Mouse (Mus musculus) liver, adult 2 months (tissue): Measurements from ENCODE around the gene Ssu72. TPM values are rescaled to one million over a fixed set of nuclear protein-coding genes. Genes with fewer than 3 reads are reported as not detected.

ENCODE experiments used
- DNase-seq: peaks from one replicate; pipeline ENCODE4 v3.0.0-alpha.2; 2011; ENCODE audit warnings: low read depth, low spot score; ENCODE audit errors: extremely low read depth
- H3K27ac ChIP-seq: fragments of 200-500 bp; replicated peaks from 2 replicates; pipeline ENCODE4 v1.5.1; 2012; ENCODE audit warnings: low read depth, mild to moderate bottlenecking, control low read depth, inconsistent platforms, low read length; ENCODE audit not compliant: insufficient read depth
- H3K27me3 ChIP-seq: fragments of 200-500 bp; 2 replicates; pipeline ENCODE4 v1.6.1; 2012; ENCODE audit warnings: mild to moderate bottlenecking, moderate library complexity, low read length, inconsistent platforms; ENCODE audit not compliant: control insufficient read depth, insufficient read depth
- H3K36me3 ChIP-seq: fragments of 200-500 bp; 2 replicates; pipeline ENCODE4 v1.6.1; 2012; ENCODE audit warnings: low read length, inconsistent platforms; ENCODE audit not compliant: control insufficient read depth, insufficient read depth
- H3K4me1 ChIP-seq: fragments of 200-500 bp; 2 replicates; pipeline ENCODE4 v1.6.1; 2011; ENCODE audit warnings: low read length; ENCODE audit not compliant: control insufficient read depth, insufficient read depth
- H3K4me3 ChIP-seq: fragments of 200-500 bp; 2 replicates; pipeline ENCODE4 v1.5.1; 2011; ENCODE audit warnings: low read depth, mild to moderate bottlenecking, control low read depth, low read length, moderate library complexity; ENCODE audit not compliant: insufficient read depth
- H3K79me2 ChIP-seq: fragments of 200-500 bp; 2 replicates; pipeline ENCODE4 v1.6.1; 2012; ENCODE audit warnings: inconsistent platforms, mild to moderate bottlenecking, low read length, moderate library complexity; ENCODE audit not compliant: control insufficient read depth, insufficient read depth
- H3K9ac ChIP-seq: fragments of 200-500 bp; 2 replicates; pipeline ENCODE4 v1.6.1; 2012; ENCODE audit warnings: low read depth, mild to moderate bottlenecking, control low read depth, inconsistent platforms, low read length
- CTCF ChIP-seq: fragments of 200-500 bp; IDR thresholded peaks from 2 replicates; pipeline ENCODE4 v1.5.1; 2011; ENCODE audit warnings: low read depth, low read length, control low read depth
- POLR2A ChIP-seq: fragments of 200-500 bp; IDR thresholded peaks from 2 replicates; pipeline ENCODE4 v1.6.1; 2011; ENCODE audit warnings: low read length, control low read depth; ENCODE audit not compliant: insufficient read depth; ENCODE audit errors: extremely low read depth
- WGBS: fragments of 180-500 bp; shearing (Covaris S2); methylation state at CpG from one replicate; pipeline ENCODE4 v1.1.7; 2018; 5-methylcytosine and 5-hydroxymethylcytosine counted together
- polyA plus RNA-seq: library from polyadenylated mRNA; depleted of rRNA; stranded (reverse); fragments of >200 nt; gene quantifications from 2 replicates; pipeline ENCODE4 v1.2.3, GENCODE M21; 2012
- total RNA-seq: library from RNA; depleted of rRNA; stranded (reverse); fragments of >200 nt; gene quantifications from 2 replicates; pipeline ENCODE4 v1.2.3, GENCODE M21; 2014

Ssu72 gene
- total and polyA plus RNA-seq, 2 experiments = 79.3 to 108 TPM

DNA sequence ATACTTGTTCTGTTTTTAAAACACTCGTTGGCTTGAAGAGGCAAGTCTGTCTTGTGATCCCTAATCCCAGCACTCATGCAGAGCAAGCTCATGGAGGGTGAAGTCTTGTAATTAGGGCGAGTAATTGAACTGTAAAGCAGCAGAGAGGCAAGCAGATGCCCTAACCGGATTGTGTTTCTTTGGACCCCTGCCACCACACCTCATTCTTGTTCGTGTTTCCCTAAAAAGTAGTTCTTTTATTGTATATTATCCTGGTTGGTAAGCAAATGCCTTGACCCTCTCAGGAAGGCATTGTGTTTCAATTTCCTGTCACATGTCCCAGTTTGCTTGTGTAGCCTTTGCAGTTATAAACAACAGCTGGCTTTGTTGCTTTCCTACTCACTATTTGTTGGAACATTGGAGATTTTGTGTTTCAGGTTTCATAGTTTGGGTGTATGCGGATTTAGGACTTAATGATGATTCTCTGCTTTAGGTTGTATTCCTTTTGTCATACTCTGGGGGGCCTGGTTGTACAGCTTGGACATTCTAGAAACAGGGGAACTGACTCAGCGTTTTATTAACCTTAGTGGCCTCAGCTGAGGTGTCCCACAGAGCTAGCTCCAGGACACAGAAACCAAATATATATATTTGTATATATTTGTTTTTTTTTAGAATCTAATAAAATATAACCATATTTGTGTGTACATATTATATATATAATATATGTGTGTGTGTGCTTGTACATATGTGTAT is 6.1 kb downstream of the Ssu72 start:
- Histone ChIP-seq H3K4me3 (no peak overlapping the region), H3K4me1 (peaks cover 4% of the 10 kb centered on the region), H3K27me3 (no peaks in the 10 kb centered on the region), H3K27ac (peak overlapping the region; percentile 52; the same call in 1 of the 2 replicates), H3K9ac (0 out of 2 replicates have a peak overlapping the region, but pooled peaks have one; percentile 21), H3K79me2 (peaks cover 20% of the 10 kb centered on the region; the same call in 1 of the 2 replicates), H3K36me3 (peaks cover 11% of the 10 kb centered on the region; the same call in 1 of the 2 replicates)
- peak; percentile 31 for DNase-seq
- no peak for TF ChIP-seq POLR2A
- TF ChIP-seq CTCF = no peak
- WGBS = 67% methylated on average over 6 of the region's 6 CpGs

DNA sequence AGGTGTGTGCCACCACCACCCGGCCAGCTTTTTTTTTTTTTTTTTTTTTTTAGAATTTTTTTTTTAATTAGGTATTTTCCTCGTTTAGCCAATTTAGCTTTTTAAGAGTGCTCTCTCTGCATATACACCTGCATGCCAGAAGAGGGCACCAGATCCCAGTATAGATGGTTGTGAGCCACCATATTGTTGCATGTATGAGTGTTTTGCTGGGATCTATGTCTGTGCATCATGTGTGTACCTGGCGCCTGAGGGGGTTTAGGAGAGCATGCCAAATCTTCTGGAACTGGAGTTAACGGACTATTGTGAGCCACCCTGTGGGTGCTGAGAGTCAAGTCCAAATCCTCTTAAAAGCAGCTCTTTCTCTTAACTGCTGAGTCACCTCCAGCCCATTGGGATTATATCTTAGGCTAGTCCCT is 17.1 kb downstream of the Ssu72 start:
- 68% methylated on average over 4 of the region's 4 CpGs for WGBS
- Histone ChIP-seq H3K9ac (no peak overlapping the region), H3K79me2 (no peaks in the 10 kb centered on the region; the same call in 1 of the 2 replicates), H3K4me3 (no peak overlapping the region), H3K27me3 (no peaks in the 10 kb centered on the region), H3K27ac (no peak overlapping the region), H3K36me3 (peaks cover 19% of the 10 kb centered on the region), H3K4me1 (no peaks in the 10 kb centered on the region)
- TF ChIP-seq POLR2A (no peak), CTCF (peak; percentile 37)
- DNase-seq = peak; percentile 15

DNA sequence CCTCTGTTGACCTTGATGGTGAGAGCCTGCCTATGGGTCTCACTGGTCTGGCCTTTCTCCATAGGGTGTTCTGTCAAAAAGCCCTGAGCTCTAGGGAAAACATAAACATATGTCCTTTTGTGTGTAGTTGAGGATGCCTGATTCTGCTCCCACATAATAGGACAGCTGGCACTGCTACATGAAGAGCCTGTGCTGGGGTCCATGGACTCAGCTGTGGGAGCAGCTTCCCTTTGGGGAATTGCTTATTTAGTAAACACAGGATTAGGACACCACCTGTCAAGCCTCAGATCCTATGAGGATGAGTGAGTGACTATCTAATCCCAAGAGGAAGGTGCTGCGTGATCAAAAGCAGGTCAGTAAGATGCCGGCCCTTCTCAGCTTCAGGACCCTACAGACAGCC is 23.4 kb downstream of the Ssu72 start:
- Histone ChIP-seq H3K27me3 (no peaks in the 10 kb centered on the region), H3K4me3 (no peak overlapping the region), H3K4me1 (no peaks in the 10 kb centered on the region; the same call in 1 of the 2 replicates), H3K36me3 (peaks cover 11% of the 10 kb centered on the region; the same call in 1 of the 2 replicates), H3K27ac (no peak overlapping the region), H3K9ac (no peak overlapping the region), H3K79me2 (no peaks in the 10 kb centered on the region)
- no peak for TF ChIP-seq POLR2A
- no peak for TF ChIP-seq CTCF
- no peak for DNase-seq
- 100% methylated on average over 2 of the region's 2 CpGs for WGBS

DNA sequence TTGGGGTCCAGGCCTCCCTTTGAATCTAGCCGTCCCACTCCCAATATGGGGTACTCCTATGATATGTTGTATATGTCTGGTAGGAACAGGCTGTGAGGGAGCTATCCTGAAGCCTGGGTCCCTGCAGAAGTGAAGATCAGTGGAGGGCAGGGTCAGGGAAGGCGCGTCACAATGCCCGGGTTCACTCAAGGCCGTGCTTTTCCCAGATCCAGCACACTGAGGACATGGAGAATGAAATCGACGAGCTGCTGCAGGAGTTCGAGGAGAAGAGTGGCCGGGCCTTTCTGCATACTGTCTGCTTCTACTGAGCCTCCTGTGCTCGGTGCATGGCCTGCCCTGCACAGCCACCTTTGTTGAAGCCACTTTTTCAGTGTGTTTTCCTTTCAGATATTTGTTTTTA is 28.7 kb downstream of the Ssu72 start:
- H3K4me3 ChIP-seq = no peak overlapping the region
- H3K79me2 ChIP-seq = no peaks in the 10 kb centered on the region
- no peaks in the 10 kb centered on the region for H3K27me3 ChIP-seq
- no peak for TF ChIP-seq POLR2A
- no peak for TF ChIP-seq CTCF
- H3K27ac ChIP-seq = no peak overlapping the region
- no peak for DNase-seq
- H3K4me1 ChIP-seq = no peaks in the 10 kb centered on the region; the same call in none of the 2 replicates
- 89% methylated on average over 10 of the region's 10 CpGs for WGBS
- no peak overlapping the region for H3K9ac ChIP-seq
- H3K36me3 ChIP-seq = 0 out of 2 replicates have a peak, but pooled peaks cover 5% of the 10 kb centered on the region

DNA sequence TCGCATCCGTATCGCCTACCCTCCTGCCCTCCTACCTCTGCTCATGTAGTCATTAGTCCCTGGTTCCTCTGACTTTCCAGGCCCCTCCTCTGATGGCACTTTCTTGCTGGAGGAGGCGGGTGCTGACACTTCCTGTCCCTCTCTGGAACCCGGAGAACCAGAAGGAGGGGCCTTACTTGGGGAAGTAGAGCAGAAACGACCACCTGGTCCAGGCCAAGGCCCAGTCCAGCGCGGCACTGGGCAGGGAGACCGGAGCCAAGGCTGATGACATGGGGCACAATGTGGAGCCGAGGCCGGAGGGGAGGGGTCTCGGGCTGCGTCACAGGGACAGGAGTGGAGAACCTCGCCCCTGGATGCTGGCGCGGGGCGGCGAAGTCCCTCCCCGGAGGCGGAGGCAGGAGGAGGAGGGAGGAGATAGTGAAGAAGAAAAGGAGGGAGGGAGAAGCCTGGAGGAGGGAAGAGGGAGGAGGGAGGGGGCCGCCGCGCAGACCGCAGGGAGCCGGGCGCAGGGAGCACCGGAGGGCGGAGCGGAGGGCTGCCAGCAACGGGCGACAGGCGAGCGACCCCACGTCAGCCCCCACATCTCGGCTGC is 29.8 kb downstream of the Ssu72 start, which contains the start of gene Tmem240:
Gene Tmem240, plus strand, starts transcription at position 451 of the 592 bp plus-strand sequence.
- no peaks in the 10 kb centered on the region for H3K79me2 ChIP-seq
- peak within 1 kb of the TSS; percentile 75 for H3K9ac ChIP-seq
- peak; percentile 34 for DNase-seq
- TF ChIP-seq CTCF (no peak), POLR2A (0 out of 2 replicates have a peak, but pooled peaks have one; percentile 22)
- no peaks in the 10 kb centered on the region; the same call in none of the 2 replicates for H3K4me1 ChIP-seq
- H3K4me3 ChIP-seq = peak within 1 kb of the TSS; percentile 67
- H3K36me3 ChIP-seq = 0 out of 2 replicates have a peak, but pooled peaks cover 5% of the 10 kb centered on the region
- H3K27me3 ChIP-seq = no peaks in the 10 kb centered on the region
- peak within 1 kb of the TSS; percentile 18 for H3K27ac ChIP-seq
- WGBS = 9% methylated on average over 35 of the region's 35 CpGs
